24 mouse cellular contexts compared by ENCODE assay signal in the genomic region with DNA sequence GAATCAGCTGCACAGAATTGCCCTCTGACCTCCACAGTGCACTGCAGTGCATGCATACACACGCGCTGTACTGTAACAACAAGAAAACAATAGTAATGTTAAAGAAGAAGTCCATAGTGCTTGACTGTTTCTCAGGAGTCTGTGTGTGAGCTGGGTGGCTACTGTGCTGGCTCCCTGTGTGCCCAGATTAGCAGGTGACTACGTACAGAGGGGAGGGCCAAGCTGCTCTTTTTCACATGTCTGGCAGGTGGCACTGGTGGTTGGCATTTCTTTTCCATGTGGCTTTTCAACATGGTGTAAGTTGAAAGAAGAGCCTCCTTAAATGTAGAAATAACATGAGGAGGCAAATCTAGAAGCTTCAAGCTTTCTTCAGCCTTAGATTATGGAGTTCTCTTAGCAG.
DNase-seq lines count a peak whose midpoint lies in the region; ATAC-seq and TF ChIP-seq lines count a peak whose summit lies in the region.
"Had no signal": no experiment of that assay in that cellular context is flagged by ENCODE, and none has a peak within 500 bp of the region (broad histone marks: within the 10 kb centered on the region; RNA-seq: fewer than 3 reads in every experiment).

No protein-coding gene starts in this region.

- H3K27me3 ChIP-seq in lung, postnatal 0 days (replicated peaks; ENCODE audit: insufficient read depth, low read length) = no peaks in the 10 kb centered on the region
- H3K27me3 ChIP-seq: forebrain, embryonic 13.5 days; heart, embryonic 12.5 days; heart, embryonic 15.5 days; hindbrain, embryonic 13.5 days; intestine, embryonic 15.5 days had no signal

- TF ChIP-seq EP300 in lung, postnatal 0 days (IDR thresholded peaks at IDR 0.05) = no peak

- no peak overlapping the region for H3K4me3 ChIP-seq in lung, postnatal 0 days (ENCODE audit: low read depth, low read length)
- H3K4me3 ChIP-seq in olfactory bulb, adult 2 months (ENCODE audit: insufficient read depth, low read depth, low read length) = no peak overlapping the region
- H3K4me3 ChIP-seq: forebrain, embryonic 10.5 days; forebrain, embryonic 13.5 days; heart, embryonic 12.5 days; heart, embryonic 15.5 days; hindbrain, embryonic 10.5 days; hindbrain, embryonic 13.5 days; intestine, embryonic 15.5 days had no signal

- no peaks in the 10 kb centered on the region for H3K9me3 ChIP-seq in lung, postnatal 0 days (ENCODE audit: low read length)
- H3K9me3 ChIP-seq: forebrain, embryonic 10.5 days; forebrain, embryonic 13.5 days; heart, embryonic 12.5 days; heart, embryonic 15.5 days; hindbrain, embryonic 10.5 days; hindbrain, embryonic 13.5 days; intestine, embryonic 15.5 days had no signal

- 89% methylated on average over 3 of the region's 3 CpGs for WGBS in lung, postnatal 0 days
- WGBS in olfactory bulb, adult 2 months = 86% methylated on average over 3 of the region's 3 CpGs

- DNase-seq in heart, adult 11 months = peak; percentile 86
- no peak for DNase-seq in heart, adult 18-20 months
- peak; percentile 22 for DNase-seq in lung, postnatal 0 days (ENCODE audit: low spot score)
- DNase-seq in lung, postnatal 14 days = no peak
- DNase-seq in left cerebral cortex, postnatal 36 days (ENCODE audit: low spot score in 2 of 2) = no peak
- DNase-seq: adrenal gland, adult 8-10 months; adrenal gland, postnatal 25 days; cerebellum, adult 18-20 months; cerebellum, adult 9-10 months; gastrocnemius, postnatal 36 days; heart, postnatal 10 days; heart, postnatal 36 days had no signal

- H3K4me2 ChIP-seq in lung, postnatal 0 days (replicated peaks; ENCODE audit: low read depth, low read length) = no peak overlapping the region
- H3K4me2 ChIP-seq: forebrain, embryonic 13.5 days; heart, embryonic 12.5 days; heart, embryonic 15.5 days; hindbrain, embryonic 13.5 days; intestine, embryonic 15.5 days had no signal

- H3K9ac ChIP-seq in lung, postnatal 0 days (replicated peaks; ENCODE audit: low read depth) = no peak overlapping the region
- H3K9ac ChIP-seq: forebrain, embryonic 13.5 days; heart, embryonic 12.5 days; heart, embryonic 15.5 days; hindbrain, embryonic 13.5 days; intestine, embryonic 15.5 days had no signal

- peaks cover 4% of the 10 kb centered on the region; the same call in 1 of the 2 replicates for H3K4me1 ChIP-seq in lung, postnatal 0 days (ENCODE audit: insufficient read depth, low read depth, low read length)
- peaks cover 45% of the 10 kb centered on the region for H3K4me1 ChIP-seq in olfactory bulb, adult 2 months (ENCODE audit: control insufficient read depth, insufficient read depth, low read length)

- no peak for TF ChIP-seq CTCF in lung, postnatal 0 days (IDR thresholded peaks at IDR 0.05)
- no peak for TF ChIP-seq CTCF in olfactory bulb, adult 2 months (IDR thresholded peaks at IDR 0.05; ENCODE audit: insufficient read depth, low read depth, low read length)

- ATAC-seq in lung, postnatal 0 days = no peak
- ATAC-seq: activated CD4-positive, CD25-positive, alpha-beta regulatory T cell, adult 4 months; CD4-positive, CD25-positive, alpha-beta regulatory T cell, adult 4 months; forebrain, embryonic 13.5 days; forebrain, embryonic 16.5 days; hindbrain, embryonic 16.5 days; intestine, embryonic 15.5 days had no signal

- H3K27ac ChIP-seq in lung, postnatal 0 days (ENCODE audit: low read length) = no peak overlapping the region
- peak overlapping the region; percentile 54 for H3K27ac ChIP-seq in olfactory bulb, adult 2 months (ENCODE audit: insufficient read depth, low read depth, low read length)
- H3K27ac ChIP-seq: forebrain, embryonic 10.5 days; forebrain, embryonic 13.5 days; heart, embryonic 15.5 days; hindbrain, embryonic 13.5 days; intestine, embryonic 15.5 days had no signal

- no peak for TF ChIP-seq POLR2A in olfactory bulb, adult 2 months (IDR thresholded peaks at IDR 0.05; ENCODE audit: insufficient read depth, low read depth, low read length)

- intact Hi-C loops in left cerebral cortex, postnatal 36 days (cut with DNase I) = no loop called here

- H3K36me3 ChIP-seq in lung, postnatal 0 days (ENCODE audit: insufficient read depth, low read length) = no peaks in the 10 kb centered on the region
- H3K36me3 ChIP-seq: forebrain, embryonic 10.5 days; heart, embryonic 12.5 days; heart, embryonic 15.5 days; hindbrain, embryonic 10.5 days; hindbrain, embryonic 13.5 days; intestine, embryonic 15.5 days had no signal

Comparison
In these comparisons a context has a peak if more than half of its experiments do, and no peak if none do; other contexts are left out.
1. DNase-seq: peak in heart, adult 11 months (single experiment) and lung, postnatal 0 days (single experiment); none in heart, adult 18-20 months (0 of 2), lung, postnatal 14 days (single experiment) and left cerebral cortex, postnatal 36 days (0 of 2).